ENCODE assay signal across 9 mouse cellular contexts in genomic region chr5:99578692-99579091, GRCm38 (mm10).
DNase-seq lines count a peak whose midpoint lies in the region; ATAC-seq and TF ChIP-seq lines count a peak whose summit lies in the region.
"Had no signal": no experiment of that assay in that cellular context is flagged by ENCODE, and none has a peak within 500 bp of the region (broad histone marks: within the 10 kb centered on the region; RNA-seq: fewer than 3 reads in every experiment).

No protein-coding gene starts in this region.

- no peak overlapping the region for H3K27ac ChIP-seq in neural tube, embryonic 15.5 days (replicated peaks)
- H3K27ac ChIP-seq in forebrain, embryonic 15.5 days (replicated peaks) = no peak overlapping the region
- H3K27ac ChIP-seq in hindbrain, postnatal 0 days = no peak overlapping the region
- H3K27ac ChIP-seq in liver, postnatal 0 days (ENCODE audit: low read depth) = no peak overlapping the region
- H3K27ac ChIP-seq: neural tube, embryonic 12.5 days had no signal

- 9% methylated on average over 4 of the region's 4 CpGs for WGBS in neural tube, embryonic 15.5 days
- WGBS in forebrain, embryonic 15.5 days = 6% methylated on average over 4 of the region's 4 CpGs
- 8% methylated on average over 4 of the region's 4 CpGs for WGBS in hindbrain, postnatal 0 days
- WGBS in liver, postnatal 0 days (ENCODE audit: insufficient replicate concordance) = 6% methylated on average over 4 of the region's 4 CpGs

- no peak overlapping the region for H3K4me2 ChIP-seq in neural tube, embryonic 15.5 days
- no peak overlapping the region for H3K4me2 ChIP-seq in forebrain, embryonic 15.5 days (replicated peaks)
- no peak overlapping the region for H3K4me2 ChIP-seq in hindbrain, postnatal 0 days (ENCODE audit: low read depth, low read length)
- no peak overlapping the region for H3K4me2 ChIP-seq in liver, postnatal 0 days (ENCODE audit: low read depth, low read length)
- H3K4me2 ChIP-seq: neural tube, embryonic 12.5 days had no signal

- no peak for TF ChIP-seq POLR2A in brain, embryonic 14.5 days (IDR thresholded peaks at IDR 0.05; ENCODE audit: borderline replicate concordance, extremely low read depth, insufficient read depth, insufficient read length, poor library complexity, severe bottlenecking)

- H3K9me3 ChIP-seq in neural tube, embryonic 15.5 days (replicated peaks) = no peaks in the 10 kb centered on the region
- H3K9me3 ChIP-seq in forebrain, embryonic 15.5 days = no peaks in the 10 kb centered on the region
- no peaks in the 10 kb centered on the region for H3K9me3 ChIP-seq in hindbrain, postnatal 0 days (ENCODE audit: low read length)
- H3K9me3 ChIP-seq in liver, postnatal 0 days (ENCODE audit: low read length) = no peaks in the 10 kb centered on the region
- H3K9me3 ChIP-seq: neural tube, embryonic 12.5 days had no signal

- no peak for ATAC-seq in neural tube, embryonic 15.5 days (ENCODE audit: low FRiP score)
- ATAC-seq in forebrain, embryonic 15.5 days (replicated peaks) = 0 out of 2 replicates have a peak, but pooled peaks have one; percentile 57
- ATAC-seq in hindbrain, postnatal 0 days = peak; percentile 70
- peak; percentile 71 for ATAC-seq in liver, postnatal 0 days

- no peaks in the 10 kb centered on the region for H3K27me3 ChIP-seq in neural tube, embryonic 15.5 days (replicated peaks)
- H3K27me3 ChIP-seq in forebrain, embryonic 15.5 days = peaks cover 3% of the 10 kb centered on the region; the same call in 1 of the 2 replicates
- H3K27me3 ChIP-seq in hindbrain, postnatal 0 days (ENCODE audit: insufficient read depth, low read length) = no peaks in the 10 kb centered on the region
- H3K27me3 ChIP-seq in liver, postnatal 0 days (ENCODE audit: insufficient read depth, low read length) = no peaks in the 10 kb centered on the region
- H3K27me3 ChIP-seq: neural tube, embryonic 12.5 days had no signal

- peak; percentile 34 for DNase-seq in neural tube, embryonic 10.5 days (ENCODE audit: extremely low spot score, low spot score)
- DNase-seq in brain, embryonic 14.5 days (ENCODE audit: low read depth) = peak; percentile 73
- DNase-seq in hindbrain, postnatal 0 days (ENCODE audit: low spot score) = peak; percentile 67
- DNase-seq in liver, postnatal 0 days = peak; percentile 56
- DNase-seq in ovary, postnatal 14 days (ENCODE audit: low spot score) = peak; percentile 40
- DNase-seq in yolk sac, embryonic 10.5 days (ENCODE audit: low spot score) = peak; percentile 26

- no peaks in the 10 kb centered on the region for H3K36me3 ChIP-seq in neural tube, embryonic 15.5 days
- H3K36me3 ChIP-seq in forebrain, embryonic 15.5 days = no peaks in the 10 kb centered on the region
- no peaks in the 10 kb centered on the region for H3K36me3 ChIP-seq in hindbrain, postnatal 0 days (ENCODE audit: insufficient read depth, low read length)
- H3K36me3 ChIP-seq in liver, postnatal 0 days (replicated peaks; ENCODE audit: insufficient read depth, low read length) = no peaks in the 10 kb centered on the region
- H3K36me3 ChIP-seq: neural tube, embryonic 12.5 days had no signal

- no peak overlapping the region for H3K4me3 ChIP-seq in neural tube, embryonic 15.5 days (replicated peaks)
- no peak overlapping the region for H3K4me3 ChIP-seq in forebrain, embryonic 15.5 days
- H3K4me3 ChIP-seq in hindbrain, postnatal 0 days (ENCODE audit: low read length) = no peak overlapping the region
- no peak overlapping the region for H3K4me3 ChIP-seq in liver, postnatal 0 days (ENCODE audit: low read depth, low read length)
- H3K4me3 ChIP-seq: neural tube, embryonic 12.5 days had no signal

- 0 out of 2 replicates have a peak, but pooled peaks cover 3% of the 10 kb centered on the region for H3K4me1 ChIP-seq in neural tube, embryonic 15.5 days
- H3K4me1 ChIP-seq in forebrain, embryonic 15.5 days = peaks cover 17% of the 10 kb centered on the region
- H3K4me1 ChIP-seq in hindbrain, postnatal 0 days (ENCODE audit: insufficient read depth, low read length) = no peaks in the 10 kb centered on the region
- H3K4me1 ChIP-seq in liver, postnatal 0 days (ENCODE audit: insufficient read depth) = no peaks in the 10 kb centered on the region

- TF ChIP-seq CTCF in brain, embryonic 14.5 days (IDR thresholded peaks at IDR 0.05; ENCODE audit: borderline replicate concordance, extremely low read depth, insufficient read depth, insufficient read length) = peak; percentile 72; the same call in 1 of the 2 replicates
- TF ChIP-seq CTCF in hindbrain, postnatal 0 days (IDR thresholded peaks at IDR 0.05; ENCODE audit: low read depth) = peak; percentile 77
- TF ChIP-seq CTCF in liver, postnatal 0 days (IDR thresholded peaks at IDR 0.05; ENCODE audit: low read depth) = peak; percentile 85

- no peak overlapping the region for H3K9ac ChIP-seq in neural tube, embryonic 15.5 days (replicated peaks)
- H3K9ac ChIP-seq in forebrain, embryonic 15.5 days (replicated peaks) = no peak overlapping the region
- H3K9ac ChIP-seq in hindbrain, postnatal 0 days (replicated peaks; ENCODE audit: low read length) = no peak overlapping the region
- H3K9ac ChIP-seq in liver, postnatal 0 days (replicated peaks) = no peak overlapping the region
- H3K9ac ChIP-seq: neural tube, embryonic 12.5 days had no signal

- no peak for TF ChIP-seq EP300 in liver, postnatal 0 days (IDR thresholded peaks at IDR 0.05; ENCODE audit: low read depth)
